Mouse (Mus musculus): ENCODE results near the gene Tdrkh. TPM values are rescaled to one million over a fixed set of nuclear protein-coding genes. Genes with fewer than 3 reads are reported as not detected.
A peak's percentile ranks its signal among the peaks of the same experiment; 100 is the strongest.

Tdrkh gene
- polyA plus RNA-seq, 1 experiment from 2014 or later, result 8.6 TPM

DNA sequence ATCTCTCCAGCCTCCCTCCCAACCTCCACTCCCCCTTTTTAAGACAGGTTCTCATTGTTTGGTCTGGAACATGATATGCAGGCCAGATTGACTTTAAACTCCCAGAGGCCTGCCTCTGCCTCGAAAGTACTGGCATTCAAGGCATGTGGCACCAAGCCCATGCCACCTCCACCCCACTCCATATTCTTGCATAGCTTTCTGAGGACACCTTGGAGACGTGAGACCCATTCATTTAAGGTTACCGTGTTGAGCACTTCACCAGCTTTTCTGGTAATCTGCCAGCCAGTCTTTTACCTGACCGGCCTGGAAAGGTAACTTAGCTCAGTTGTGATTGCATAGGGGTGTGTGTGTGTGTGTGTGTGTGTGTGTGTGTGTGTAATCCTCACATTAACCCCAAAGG lies 7.5 kb upstream of the Tdrkh start:
- H3K9me3 ChIP-seq, result no peaks in the 10 kb centered on the region
- H3K4me2 ChIP-seq, result no peak overlapping the region
- H3K4me3 ChIP-seq (replicated peaks), result no peak overlapping the region
- ATAC-seq (ENCODE audit: insufficient number of reproducible peaks, insufficient read depth, low FRiP score, low TSS enrichment, low read depth), result no peak
- no peak overlapping the region for H3K9ac ChIP-seq (replicated peaks)
- H3K27me3 ChIP-seq, result peaks cover 51% of the 10 kb centered on the region
- 67% methylated on average over 4 of the region's 4 CpGs for WGBS
- H3K36me3 ChIP-seq, result no peaks in the 10 kb centered on the region
- H3K4me1 ChIP-seq (replicated peaks), result peaks cover 11% of the 10 kb centered on the region; the same call in 1 of the 2 replicates
- H3K27ac ChIP-seq, result no peak overlapping the region

DNA sequence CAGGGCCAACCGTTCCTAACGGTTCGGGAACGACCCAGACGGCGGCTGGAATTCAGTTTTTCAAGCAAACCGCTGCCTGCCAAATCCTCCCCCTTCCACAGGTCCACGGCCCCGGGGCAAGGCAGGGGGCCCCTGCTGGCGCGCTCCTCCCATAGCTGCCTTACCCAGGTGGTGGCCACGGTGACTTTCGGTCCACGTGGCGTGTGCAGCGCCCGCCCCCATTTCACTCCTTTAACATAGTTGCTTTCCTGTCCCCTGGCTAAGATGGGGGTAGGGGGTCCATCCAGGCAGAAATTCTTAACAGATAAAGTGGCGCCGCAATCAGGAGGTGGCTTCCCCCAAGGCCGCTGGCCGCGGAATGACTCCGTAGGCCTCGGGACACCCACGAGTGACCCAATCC lies 543 bp upstream of the Tdrkh start:
- H3K27ac ChIP-seq, result no peak overlapping the region
- H3K4me1 ChIP-seq (replicated peaks), result peaks cover 9% of the 10 kb centered on the region
- peak overlapping the region; percentile 80 for H3K4me2 ChIP-seq
- H3K4me3 ChIP-seq (replicated peaks), result peak overlapping the region; percentile 40
- H3K27me3 ChIP-seq, result peaks cover 8% of the 10 kb centered on the region
- no peaks in the 10 kb centered on the region for H3K36me3 ChIP-seq
- ATAC-seq (ENCODE audit: insufficient number of reproducible peaks, insufficient read depth, low FRiP score, low TSS enrichment, low read depth), result peak; percentile 27; the same call in 1 of the 2 replicates
- H3K9ac ChIP-seq (replicated peaks), result no peak overlapping the region
- 9% methylated on average over 25 of the region's 25 CpGs for WGBS
- H3K9me3 ChIP-seq, result no peaks in the 10 kb centered on the region

DNA sequence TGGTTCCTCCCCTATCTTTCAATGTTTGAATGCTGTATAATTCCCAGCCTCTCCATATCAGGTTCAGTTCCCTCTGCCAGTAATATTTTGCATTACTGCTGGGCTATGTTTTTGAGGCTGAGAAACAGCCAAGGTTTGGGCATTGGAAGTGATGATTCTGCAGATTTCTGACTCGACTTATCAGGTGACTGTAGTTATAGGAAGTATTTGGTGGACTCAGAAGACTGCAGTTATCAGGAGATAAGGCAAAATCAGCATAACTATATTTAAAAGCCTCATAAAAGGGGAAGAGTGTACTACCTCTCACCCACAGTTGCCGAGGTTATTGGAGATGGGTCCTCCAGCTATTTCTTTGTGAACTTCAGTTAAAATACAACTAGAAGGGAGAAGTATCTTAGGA lies 17.9 kb downstream of the Tdrkh start:
- no peak overlapping the region for H3K4me2 ChIP-seq
- no peaks in the 10 kb centered on the region for H3K9me3 ChIP-seq
- no peaks in the 10 kb centered on the region for H3K36me3 ChIP-seq
- no peaks in the 10 kb centered on the region for H3K27me3 ChIP-seq
- no peak for ATAC-seq (ENCODE audit: insufficient number of reproducible peaks, insufficient read depth, low FRiP score, low TSS enrichment, low read depth)
- no peak overlapping the region for H3K4me3 ChIP-seq (replicated peaks)
- no peak overlapping the region for H3K27ac ChIP-seq
- H3K9ac ChIP-seq (replicated peaks), result no peak overlapping the region
- H3K4me1 ChIP-seq (replicated peaks), result no peaks in the 10 kb centered on the region
- WGBS, result 80% methylated on average over 2 of the region's 2 CpGs

- WGBS, result 89% methylated on average over 2 of the region's 2 CpGs
- Histone ChIP-seq H3K27me3 (peaks cover 3% of the 10 kb centered on the region; the same call in 1 of the 2 replicates), H3K4me1 (replicated peaks) (no peaks in the 10 kb centered on the region), H3K9ac (replicated peaks) (no peak overlapping the region), H3K27ac (no peak overlapping the region), H3K9me3 (no peaks in the 10 kb centered on the region), H3K4me3 (replicated peaks) (no peak overlapping the region), H3K4me2 (no peak overlapping the region), H3K36me3 (no peaks in the 10 kb centered on the region)
- no peak for ATAC-seq (ENCODE audit: insufficient number of reproducible peaks, insufficient read depth, low FRiP score, low TSS enrichment, low read depth)
These were observed 21.2 kb downstream of the Tdrkh start for GRCm38 (mm10) chr3:94434305-94434704.

- no peak for ATAC-seq (ENCODE audit: insufficient number of reproducible peaks, insufficient read depth, low FRiP score, low TSS enrichment, low read depth)
These were observed 23.3 kb downstream of the Tdrkh start for GRCm38 (mm10) chr3:94436420-94436819.

DNA sequence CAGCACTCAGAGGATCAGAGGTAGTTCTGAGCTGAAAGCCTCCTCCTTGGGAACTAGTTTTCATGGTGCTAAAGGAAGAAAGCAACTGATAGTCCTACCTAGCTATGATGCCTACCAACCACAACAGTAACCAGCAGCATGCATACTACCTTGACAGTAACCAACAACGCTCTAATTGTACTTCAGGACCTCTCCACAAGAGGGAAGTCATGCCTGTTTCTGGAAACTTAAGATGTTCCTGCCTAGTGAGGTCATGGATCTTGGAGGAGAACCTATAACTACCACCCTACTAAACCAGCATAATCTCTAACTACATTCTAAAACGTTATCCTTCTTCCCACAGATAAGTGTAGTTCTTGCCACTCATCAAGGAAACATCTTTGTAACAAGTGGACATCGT lies 28.1 kb downstream of the Tdrkh start:
- H3K4me2 ChIP-seq, result no peak overlapping the region
- H3K9ac ChIP-seq (replicated peaks), result no peak overlapping the region
- H3K27ac ChIP-seq, result no peak overlapping the region
- WGBS, result 37% methylated on average over 3 of the region's 3 CpGs
- H3K4me1 ChIP-seq (replicated peaks), result peaks cover 5% of the 10 kb centered on the region
- H3K36me3 ChIP-seq, result peaks cover 15% of the 10 kb centered on the region
- no peak overlapping the region for H3K4me3 ChIP-seq (replicated peaks)
- H3K9me3 ChIP-seq, result no peaks in the 10 kb centered on the region
- ATAC-seq (ENCODE audit: insufficient number of reproducible peaks, insufficient read depth, low FRiP score, low TSS enrichment, low read depth), result no peak
- peaks cover 11% of the 10 kb centered on the region; the same call in 1 of the 2 replicates for H3K27me3 ChIP-seq

More at GRCm38 (mm10) chr3:94436420-94436819, 23.3 kb downstream of the Tdrkh start:
- 77% methylated on average over 9 of the region's 9 CpGs for WGBS
- Histone ChIP-seq H3K4me2 (no peak overlapping the region), H3K9me3 (no peaks in the 10 kb centered on the region), H3K9ac (replicated peaks) (no peak overlapping the region), H3K4me1 (replicated peaks) (no peaks in the 10 kb centered on the region), H3K27me3 (peaks cover 11% of the 10 kb centered on the region; the same call in 1 of the 2 replicates), H3K36me3 (no peaks in the 10 kb centered on the region), H3K27ac (no peak overlapping the region), H3K4me3 (replicated peaks) (no peak overlapping the region)

DNA sequence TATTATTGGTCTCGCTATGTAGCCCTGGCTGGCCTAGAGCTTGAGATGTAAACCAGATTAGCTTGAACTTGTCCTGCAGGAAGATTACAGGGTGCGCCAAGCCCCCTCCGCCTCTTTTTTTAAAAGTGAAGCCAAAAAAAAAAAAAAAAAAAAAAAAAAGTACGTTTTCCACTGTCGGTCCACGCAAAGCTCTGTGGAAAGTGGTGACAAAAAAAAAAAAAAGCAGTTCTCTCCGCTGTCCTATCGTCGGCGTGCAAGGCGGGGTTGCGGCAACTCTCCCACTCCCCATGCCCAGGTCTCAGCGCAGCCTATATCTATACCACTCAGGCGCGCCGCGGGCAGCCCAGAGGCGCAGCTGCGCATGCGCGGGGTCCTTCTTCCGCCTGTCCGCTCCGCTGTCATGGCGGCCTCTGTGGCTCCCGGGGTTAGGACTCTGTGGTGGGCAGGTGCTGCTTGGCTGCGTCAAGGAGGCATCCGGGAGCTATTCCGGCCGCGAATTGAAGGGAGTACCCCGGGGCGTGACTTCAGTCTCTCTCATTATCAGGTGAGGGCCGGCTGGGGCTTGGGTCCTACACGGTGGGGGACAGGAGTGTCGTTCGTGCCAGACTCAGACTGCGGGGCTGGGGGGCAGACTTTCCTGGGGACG lies 30.0 kb downstream of the Tdrkh start, which contains the start of gene Mrpl9:
Mrpl9 (plus strand) TSS at position 368 of the 646 bp plus-strand sequence.
- Histone ChIP-seq H3K27ac (no peak within 1 kb of the TSS), H3K4me1 (replicated peaks) (peaks cover 5% of the 10 kb centered on the region), H3K4me2 (peak within 1 kb of the TSS; percentile 82), H3K27me3 (peaks cover 11% of the 10 kb centered on the region; the same call in 1 of the 2 replicates), H3K4me3 (replicated peaks) (peak within 1 kb of the TSS; percentile 94), H3K36me3 (peaks cover 34% of the 10 kb centered on the region), H3K9ac (replicated peaks) (peak within 1 kb of the TSS; percentile 88), H3K9me3 (no peaks in the 10 kb centered on the region)
- WGBS, result under 1% methylated on average over 37 of the region's 39 CpGs
- ATAC-seq (ENCODE audit: insufficient number of reproducible peaks, insufficient read depth, low FRiP score, low TSS enrichment, low read depth), result peak; percentile 97

DNA sequence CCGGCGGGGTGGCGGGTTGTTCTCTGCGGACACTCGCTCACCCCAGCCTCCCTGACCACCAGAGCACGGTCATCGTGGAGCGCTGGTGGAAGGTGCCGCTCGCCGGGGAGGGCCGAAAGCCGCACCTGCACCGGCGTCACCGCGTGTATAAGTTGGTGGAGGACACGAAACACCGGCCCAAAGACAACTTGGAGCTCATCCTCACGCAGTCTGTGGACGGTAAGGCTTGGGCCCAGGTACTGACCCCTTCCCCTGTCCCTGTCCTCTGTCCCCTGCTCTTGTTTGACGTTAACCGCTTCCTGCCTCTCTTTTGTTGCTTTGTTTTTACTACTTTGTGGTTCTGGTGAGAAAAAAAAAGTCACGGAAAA lies 30.5 kb downstream of the Tdrkh start, which contains the start of gene Oaz3:
Oaz3 (minus strand) TSS at position 319 of the 368 bp plus-strand sequence.
- Histone ChIP-seq H3K27ac (no peak within 1 kb of the TSS), H3K9me3 (no peaks in the 10 kb centered on the region), H3K4me3 (replicated peaks) (peak within 1 kb of the TSS; percentile 94), H3K36me3 (peaks cover 39% of the 10 kb centered on the region), H3K4me2 (peak within 1 kb of the TSS; percentile 82), H3K27me3 (peaks cover 11% of the 10 kb centered on the region; the same call in 1 of the 2 replicates), H3K9ac (replicated peaks) (peak within 1 kb of the TSS; percentile 88), H3K4me1 (replicated peaks) (peaks cover 5% of the 10 kb centered on the region)
- WGBS, result 1% methylated on average over 24 of the region's 24 CpGs
- no peak; the same call in 1 of the 2 replicates for ATAC-seq (ENCODE audit: insufficient number of reproducible peaks, insufficient read depth, low FRiP score, low TSS enrichment, low read depth)

- H3K27ac ChIP-seq, result no peak overlapping the region
- H3K4me2 ChIP-seq, result no peak overlapping the region
- H3K9ac ChIP-seq (replicated peaks), result no peak overlapping the region
- H3K4me3 ChIP-seq (replicated peaks), result no peak overlapping the region
- no peaks in the 10 kb centered on the region for H3K4me1 ChIP-seq (replicated peaks)
- no peak for ATAC-seq (ENCODE audit: insufficient number of reproducible peaks, insufficient read depth, low FRiP score, low TSS enrichment, low read depth)
- H3K36me3 ChIP-seq, result peaks cover 46% of the 10 kb centered on the region
- no peaks in the 10 kb centered on the region for H3K27me3 ChIP-seq
- 97% methylated on average over 2 of the region's 2 CpGs for WGBS
- no peaks in the 10 kb centered on the region for H3K9me3 ChIP-seq
These were observed 36.3 kb downstream of the Tdrkh start for GRCm38 (mm10) chr3:94449377-94449776.

DNA sequence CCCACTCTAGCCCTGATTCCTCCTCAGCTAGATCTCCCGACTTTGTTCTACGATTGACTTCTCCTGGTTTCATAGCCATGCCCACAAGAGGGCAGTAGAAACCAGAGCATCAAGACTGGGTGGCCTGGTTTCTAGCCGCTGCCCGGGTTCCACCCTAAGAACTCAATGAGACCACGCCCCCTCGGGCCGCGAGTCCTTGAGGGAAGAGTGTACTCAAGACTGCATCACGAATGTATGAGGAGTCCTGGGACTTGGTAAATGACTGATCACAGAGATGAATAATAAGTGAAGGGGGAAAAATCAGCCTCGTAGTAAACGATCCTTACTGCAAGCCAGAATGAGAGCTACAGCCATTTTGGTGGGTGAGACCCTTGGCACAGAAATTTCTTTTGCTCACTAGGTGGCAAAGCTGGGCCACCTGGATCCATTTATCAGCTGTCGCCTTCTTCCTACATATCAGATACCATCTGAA lies 43.5 kb downstream of the Tdrkh start:
- WGBS, result 2% methylated on average over 12 of the region's 12 CpGs
- H3K36me3 ChIP-seq, result no peaks in the 10 kb centered on the region
- H3K9ac ChIP-seq (replicated peaks), result no peak overlapping the region
- peak overlapping the region; percentile 34 for H3K4me3 ChIP-seq (replicated peaks)
- peaks cover 5% of the 10 kb centered on the region; the same call in 1 of the 2 replicates for H3K4me1 ChIP-seq (replicated peaks)
- H3K9me3 ChIP-seq, result no peaks in the 10 kb centered on the region
- H3K27ac ChIP-seq, result no peak overlapping the region
- peaks cover 12% of the 10 kb centered on the region for H3K27me3 ChIP-seq
- peak overlapping the region; percentile 55 for H3K4me2 ChIP-seq
- ATAC-seq (ENCODE audit: insufficient number of reproducible peaks, insufficient read depth, low FRiP score, low TSS enrichment, low read depth), result peak; percentile 89

DNA sequence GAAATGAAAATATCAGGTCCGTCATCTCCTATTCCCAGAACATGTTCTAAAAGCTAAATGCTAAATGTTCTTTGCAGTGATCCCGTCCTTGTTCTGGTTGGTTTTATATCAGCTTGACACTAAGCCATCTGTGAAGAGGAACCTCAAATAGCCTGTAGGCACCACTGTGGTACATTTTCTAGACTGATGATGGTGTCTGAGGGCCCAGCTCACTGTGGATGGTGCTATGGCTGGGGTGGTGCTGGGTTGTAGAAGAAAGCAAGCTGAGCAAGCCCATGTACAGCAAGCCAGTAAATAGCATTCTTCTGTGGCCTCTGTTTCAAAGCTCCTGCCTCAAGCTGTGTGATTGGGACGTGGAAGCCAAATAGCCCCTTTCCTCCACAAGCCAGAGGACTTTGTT lies 44.0 kb downstream of the Tdrkh start:
- Histone ChIP-seq H3K4me2 (peak overlapping the region; percentile 55; the same call in 1 of the 2 replicates), H3K27ac (no peak overlapping the region), H3K36me3 (no peaks in the 10 kb centered on the region), H3K27me3 (peaks cover 12% of the 10 kb centered on the region), H3K9me3 (no peaks in the 10 kb centered on the region), H3K4me1 (replicated peaks) (peaks cover 5% of the 10 kb centered on the region; the same call in 1 of the 2 replicates), H3K9ac (replicated peaks) (no peak overlapping the region), H3K4me3 (replicated peaks) (no peak overlapping the region)
- no peak for ATAC-seq (ENCODE audit: insufficient number of reproducible peaks, insufficient read depth, low FRiP score, low TSS enrichment, low read depth)
- 66% methylated on average over 3 of the region's 3 CpGs for WGBS
